Mouse (Mus musculus): ENCODE data around the gene Zfp819. TPM values are rescaled to one million over a fixed set of nuclear protein-coding genes. Genes with fewer than 3 reads are reported as not detected.

The Zfp819 gene
- total RNA-seq (2021) = under 1 TPM in 1 of 2 experiments, not detected in 1; 0.27 TPM
- long read RNA-seq, experiment 1 = 0 reads
- long read RNA-seq, experiment 2 = 0 reads

DNA sequence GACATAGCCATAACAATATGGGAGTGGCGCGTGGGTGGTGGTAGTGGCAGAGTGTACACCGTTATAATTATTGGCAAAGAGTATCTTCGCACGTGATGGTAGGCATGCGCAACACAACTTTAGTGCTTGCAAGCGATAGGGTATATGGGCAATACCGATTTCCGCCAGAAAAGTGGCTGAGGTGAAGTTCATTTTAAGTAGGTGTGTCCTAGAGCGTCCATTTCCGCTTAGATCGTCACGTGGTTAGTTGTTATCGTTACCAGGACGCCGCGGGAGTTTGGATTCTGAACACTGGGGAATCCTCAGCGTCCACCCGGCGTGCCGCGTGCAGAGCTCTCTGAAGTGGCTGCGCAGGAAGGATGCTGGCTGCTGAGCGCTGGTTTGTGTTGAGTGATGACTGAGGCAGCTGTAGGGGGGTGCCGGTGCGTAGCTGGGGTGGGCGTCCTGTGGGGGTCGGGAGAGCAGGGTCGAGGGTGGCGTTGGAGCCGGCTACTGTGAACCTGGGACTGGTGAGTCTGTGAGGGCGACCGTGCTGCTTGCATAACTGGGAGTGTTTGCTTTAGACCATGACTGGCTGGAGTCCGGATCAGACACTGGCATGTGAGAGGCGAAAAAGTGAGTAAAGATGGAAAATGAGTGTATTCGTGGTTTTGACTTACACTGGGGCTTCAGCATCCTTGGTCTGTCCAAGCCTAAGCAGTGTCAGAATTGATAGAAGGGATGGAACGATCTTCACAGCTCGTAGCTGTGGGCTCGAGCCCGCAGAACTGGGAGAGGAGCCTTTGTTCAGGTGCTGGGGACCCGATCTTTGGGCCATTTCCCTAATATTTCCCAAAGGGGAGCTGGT lies at the start of gene Zfp819:
Gene Zfp819, plus strand, starts transcription at position 274 of the 847 bp plus-strand sequence.
- peak within 1 kb of the TSS; percentile 56 for H3K4me3 ChIP-seq
- no peak within 1 kb of the TSS for H3K27ac ChIP-seq
- DNase-seq (ENCODE audit: low spot score in 2 of 2) = peak; percentile 68 to 78
- TF ChIP-seq CTCF (conservative IDR thresholded peaks at IDR 0.05) = peak; percentile 38

DNA sequence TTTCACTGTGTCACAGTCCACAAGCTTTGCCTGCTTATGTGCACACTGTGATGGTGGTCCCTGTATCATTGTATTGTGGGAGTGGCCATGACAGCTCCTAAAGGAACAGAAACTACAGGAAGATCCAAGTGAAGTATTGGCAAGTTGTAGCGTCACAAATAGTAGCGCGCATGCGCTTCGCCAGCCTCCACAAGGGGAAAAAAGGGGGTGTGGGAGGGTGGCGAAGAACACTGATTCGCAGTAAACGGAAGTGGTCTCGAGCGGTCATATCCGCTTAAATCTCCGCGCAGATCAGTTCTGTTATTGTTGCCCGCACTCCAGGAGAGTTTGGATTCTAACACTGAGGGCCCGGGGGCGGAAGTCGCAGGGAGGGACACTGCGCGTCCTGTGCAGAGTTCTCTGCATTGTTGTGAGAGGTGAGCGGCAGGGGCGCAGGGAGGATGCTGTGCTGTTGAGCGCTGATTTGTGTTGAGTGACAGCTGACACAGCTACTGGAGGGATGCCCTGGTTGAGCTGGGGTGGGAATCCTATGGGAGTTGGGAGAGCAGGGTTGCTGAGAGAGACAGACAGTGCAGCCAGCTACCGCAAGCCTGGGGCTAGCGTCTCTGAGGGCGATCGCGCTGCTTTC lies 44.8 kb upstream of the Zfp819 start, which contains the start of gene Zfp658:
Gene Zfp658, plus strand, starts transcription at position 251 of the 628 bp plus-strand sequence.
- peak; percentile 50 for TF ChIP-seq CTCF (conservative IDR thresholded peaks at IDR 0.05)
- DNase-seq (ENCODE audit: low spot score in 2 of 2) = peak; percentile 86 to 92
- peak within 1 kb of the TSS; percentile 84 for H3K27ac ChIP-seq
- H3K4me3 ChIP-seq = peak within 1 kb of the TSS; percentile 72

- DNase-seq (ENCODE audit: low spot score in 2 of 2) = no peak
Measured at GRCm38 (mm10) chr7:43562651-43563070, 44.3 kb upstream of the Zfp819 start.

DNA sequence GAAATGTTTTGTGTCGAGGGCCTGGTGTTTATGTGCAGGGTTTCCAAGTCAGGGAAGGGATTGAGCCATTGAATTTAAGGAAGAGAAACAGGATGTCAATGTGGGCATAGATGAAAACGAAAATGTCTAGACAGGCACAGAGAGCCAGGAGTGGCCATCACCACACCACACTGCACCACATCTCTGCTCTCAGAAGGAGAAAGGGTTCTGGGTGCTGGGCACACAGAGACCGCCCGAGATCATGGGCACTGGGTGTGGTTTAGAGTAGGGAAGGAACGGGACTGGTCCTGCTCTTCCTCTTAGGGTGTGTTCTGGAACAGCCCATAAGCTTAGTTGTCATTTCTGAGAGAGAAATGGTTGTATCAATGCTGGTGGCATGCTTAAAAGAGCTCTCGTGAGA lies 43.7 kb upstream of the Zfp819 start:
- H3K27ac ChIP-seq = 0 out of 2 replicates have a peak overlapping the region, but pooled peaks have one; percentile 23
- no peak for TF ChIP-seq CTCF (conservative IDR thresholded peaks at IDR 0.05)

More at GRCm38 (mm10) chr7:43562651-43563070, 44.3 kb upstream of the Zfp819 start:
- TF ChIP-seq CTCF (conservative IDR thresholded peaks at IDR 0.05) = no peak
- H3K4me3 ChIP-seq = peak overlapping the region; percentile 72
- H3K27ac ChIP-seq = peak overlapping the region; percentile 84

GRCm38 (mm10) chr7:43571216-43571615 lies 35.8 kb upstream of the Zfp819 start:
- DNase-seq (ENCODE audit: low spot score in 2 of 2) = no peak
- H3K4me3 ChIP-seq = no peak overlapping the region
- no peak for TF ChIP-seq CTCF (conservative IDR thresholded peaks at IDR 0.05)

More for the DNA sequence above, 43.7 kb upstream of the Zfp819 start:
- H3K4me3 ChIP-seq = peak overlapping the region; percentile 72
- no peak for DNase-seq (ENCODE audit: low spot score in 2 of 2)

DNA sequence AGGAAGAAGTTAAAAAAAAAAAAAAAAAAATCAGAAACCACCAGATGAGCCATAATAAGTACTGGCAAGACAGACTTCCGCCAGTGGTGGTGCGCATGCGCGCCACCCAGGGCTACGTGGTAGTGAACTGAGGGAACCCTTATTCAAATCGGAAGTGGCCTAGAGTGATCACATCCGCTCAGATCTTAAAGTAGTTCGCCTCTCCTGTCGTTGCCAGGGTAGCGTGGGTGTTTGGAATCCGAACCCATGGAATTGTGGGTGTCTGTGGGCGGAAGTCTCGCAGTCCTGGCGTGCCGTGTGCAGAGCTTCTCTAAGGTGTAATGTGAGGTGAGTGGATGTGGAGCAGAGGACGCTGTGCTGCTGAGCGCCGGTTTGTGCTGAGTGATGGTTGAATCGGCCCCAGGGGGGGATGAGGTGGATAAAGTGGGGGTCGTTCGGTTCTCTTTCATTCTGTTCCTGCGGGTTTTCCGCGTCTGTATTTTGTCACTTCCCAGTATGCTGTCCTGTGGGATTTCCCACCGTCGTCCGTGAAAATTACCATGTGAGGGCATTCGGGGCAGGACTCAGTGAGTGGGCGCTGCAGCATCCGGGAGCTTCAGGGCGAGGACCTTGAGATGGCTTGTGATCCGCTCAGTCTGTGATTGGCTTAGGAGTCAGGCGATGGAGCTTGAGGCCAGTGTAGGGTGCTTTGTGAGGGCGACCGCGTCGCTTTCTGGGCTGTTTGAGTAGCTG lies 27.4 kb upstream of the Zfp819 start, which contains the start of gene Zfp719:
Gene Zfp719, plus strand, starts transcription at position 171 of the 732 bp plus-strand sequence.
- Histone ChIP-seq H3K4me3 (peak within 1 kb of the TSS; percentile 77), H3K27ac (peak within 1 kb of the TSS; percentile 97)
- peak; percentile 91 to 96 for DNase-seq (ENCODE audit: low spot score in 2 of 2)
- TF ChIP-seq CTCF (conservative IDR thresholded peaks at IDR 0.05) = no peak

More at GRCm38 (mm10) chr7:43571216-43571615, 35.8 kb upstream of the Zfp819 start:
- no peak overlapping the region for H3K27ac ChIP-seq

DNA sequence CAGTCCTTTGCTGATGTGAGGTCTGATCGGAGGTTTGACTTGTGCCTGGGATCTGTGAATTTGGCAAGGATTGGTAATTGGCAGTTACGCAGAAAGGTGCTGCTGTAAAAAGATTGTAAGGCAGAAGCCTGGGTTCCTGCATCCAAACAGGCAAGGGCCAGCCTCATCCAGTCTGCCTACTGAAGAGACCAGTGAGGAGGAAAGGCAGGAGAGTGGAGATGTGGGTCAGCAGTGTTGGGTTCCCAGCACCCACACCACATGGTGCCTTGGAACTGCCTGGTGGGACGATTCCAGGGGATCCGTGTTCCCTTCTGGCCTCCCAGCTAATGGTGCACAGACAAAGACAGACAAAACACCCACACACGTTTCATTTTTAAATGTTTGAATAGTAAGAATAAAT lies 26.4 kb upstream of the Zfp819 start:
- no peak for TF ChIP-seq CTCF (conservative IDR thresholded peaks at IDR 0.05)
- peak overlapping the region; percentile 77 for H3K4me3 ChIP-seq
- peak; percentile 30 to 40 for DNase-seq (ENCODE audit: low spot score in 2 of 2)
- H3K27ac ChIP-seq = peak overlapping the region; percentile 97

GRCm38 (mm10) chr7:43584790-43585189 lies 22.2 kb upstream of the Zfp819 start:
- H3K4me3 ChIP-seq = no peak overlapping the region
- peak; percentile 68 for TF ChIP-seq CTCF (conservative IDR thresholded peaks at IDR 0.05)
- DNase-seq (ENCODE audit: low spot score in 2 of 2) = no peak
- H3K27ac ChIP-seq = no peak overlapping the region

DNA sequence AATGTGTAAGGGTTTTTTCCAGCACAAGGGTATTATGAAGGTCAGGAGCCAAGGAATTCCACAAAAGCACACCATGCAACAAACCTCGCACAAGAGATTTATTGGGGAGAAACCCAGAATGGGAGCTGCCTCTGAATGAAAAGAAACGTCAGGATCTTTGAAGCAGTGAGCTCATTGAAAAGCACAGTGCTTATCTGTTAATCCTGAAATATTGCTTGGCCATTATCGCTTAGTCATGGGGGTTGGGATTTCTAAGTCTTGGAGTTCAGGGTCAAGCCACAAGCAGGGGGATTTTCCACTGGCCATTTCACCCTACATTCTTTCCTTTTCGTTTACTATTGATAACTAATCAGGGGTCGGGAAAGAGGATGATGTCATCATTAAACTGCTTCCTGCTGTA lies 5.1 kb upstream of the Zfp819 start:
- Histone ChIP-seq H3K4me3 (no peak overlapping the region), H3K27ac (no peak overlapping the region; the same call in 1 of the 2 replicates)
- TF ChIP-seq CTCF (conservative IDR thresholded peaks at IDR 0.05) = no peak
- no peak for DNase-seq (ENCODE audit: low spot score in 2 of 2)

- no peak for TF ChIP-seq CTCF (conservative IDR thresholded peaks at IDR 0.05)
- DNase-seq (ENCODE audit: low spot score in 2 of 2) = no peak
- Histone ChIP-seq H3K27ac (no peak overlapping the region), H3K4me3 (no peak overlapping the region)
Measured at GRCm38 (mm10) chr7:43607743-43608287, 846 bp downstream of the Zfp819 start.

GRCm38 (mm10) chr7:43608316-43608824 lies 1.4 kb downstream of the Zfp819 start:
- Histone ChIP-seq H3K27ac (no peak overlapping the region), H3K4me3 (no peak overlapping the region)
- DNase-seq (ENCODE audit: low spot score in 2 of 2) = no peak
- TF ChIP-seq CTCF (conservative IDR thresholded peaks at IDR 0.05) = no peak

Measured in layer of hippocampus, adult 2 months (tissue).